Mouse (Mus musculus) spleen, postnatal 10 days (tissue): ENCODE data around the gene Aldh3a2.
"Not testable (repeated sequence)": the region's sequence is repeated elsewhere in the genome, so short reads cannot be mapped to it uniquely, and the experiment has no call there.

Source experiments
- DNase-seq, 2 experiments: peaks; one replicate each; pipeline ENCODE4 v3.0.0; 2021 to 2022; ENCODE audit warnings: low spot score in 2 of 2

Aldh3a2 gene

DNA sequence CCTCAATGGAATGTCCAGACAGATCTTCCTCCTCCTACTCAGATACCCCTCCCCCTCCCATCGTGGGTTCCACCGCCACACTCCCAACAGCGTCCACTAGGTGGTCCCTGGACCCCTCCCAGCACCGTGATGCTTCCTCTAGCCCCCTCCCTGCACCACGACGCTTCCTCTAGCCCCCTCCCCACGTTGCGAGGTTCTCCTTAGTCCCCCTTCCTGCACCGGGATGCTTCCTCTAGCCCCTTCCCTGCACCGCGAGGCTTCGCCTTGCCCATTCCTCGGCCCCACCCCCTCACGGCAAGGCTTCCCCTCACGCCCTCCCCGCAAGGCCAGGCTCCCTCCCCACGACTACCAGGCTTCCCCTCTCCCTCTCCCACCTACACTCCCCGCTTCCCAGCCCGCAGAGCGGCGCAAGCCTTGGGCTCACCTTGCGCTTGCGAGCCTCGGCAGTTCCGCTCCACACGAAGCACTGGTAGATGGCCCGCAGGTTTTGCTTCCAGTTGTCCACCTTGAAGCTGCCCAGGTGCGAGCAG, 92.9 kb downstream of the Aldh3a2 start:
- DNase-seq: peak in 1 of 2 experiments; percentile 66

DNA sequence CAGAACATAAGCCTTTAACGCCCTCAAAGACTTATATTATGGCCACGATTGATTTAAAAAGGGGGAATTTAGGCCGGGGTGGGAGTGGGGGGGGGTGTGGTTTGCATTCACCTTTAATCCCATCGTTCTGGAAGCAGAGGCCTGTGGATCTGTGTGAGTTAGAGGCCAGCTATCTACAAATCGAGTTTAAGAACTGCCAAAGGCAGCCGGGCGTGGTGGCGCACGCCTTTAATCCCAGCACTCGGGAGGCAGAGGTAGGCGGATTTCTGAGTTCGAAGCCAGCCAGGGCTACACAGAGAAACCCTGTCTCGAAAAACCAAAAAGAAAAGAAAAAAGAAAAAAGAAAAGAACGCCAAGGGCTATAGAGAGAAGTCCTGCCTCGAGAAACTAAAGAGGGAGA, 93.8 kb downstream of the Aldh3a2 start:
- DNase-seq: not testable (repeated sequence)
